Comparison of ENCODE assay signal across 8 mouse cellular contexts in the genomic region with DNA sequence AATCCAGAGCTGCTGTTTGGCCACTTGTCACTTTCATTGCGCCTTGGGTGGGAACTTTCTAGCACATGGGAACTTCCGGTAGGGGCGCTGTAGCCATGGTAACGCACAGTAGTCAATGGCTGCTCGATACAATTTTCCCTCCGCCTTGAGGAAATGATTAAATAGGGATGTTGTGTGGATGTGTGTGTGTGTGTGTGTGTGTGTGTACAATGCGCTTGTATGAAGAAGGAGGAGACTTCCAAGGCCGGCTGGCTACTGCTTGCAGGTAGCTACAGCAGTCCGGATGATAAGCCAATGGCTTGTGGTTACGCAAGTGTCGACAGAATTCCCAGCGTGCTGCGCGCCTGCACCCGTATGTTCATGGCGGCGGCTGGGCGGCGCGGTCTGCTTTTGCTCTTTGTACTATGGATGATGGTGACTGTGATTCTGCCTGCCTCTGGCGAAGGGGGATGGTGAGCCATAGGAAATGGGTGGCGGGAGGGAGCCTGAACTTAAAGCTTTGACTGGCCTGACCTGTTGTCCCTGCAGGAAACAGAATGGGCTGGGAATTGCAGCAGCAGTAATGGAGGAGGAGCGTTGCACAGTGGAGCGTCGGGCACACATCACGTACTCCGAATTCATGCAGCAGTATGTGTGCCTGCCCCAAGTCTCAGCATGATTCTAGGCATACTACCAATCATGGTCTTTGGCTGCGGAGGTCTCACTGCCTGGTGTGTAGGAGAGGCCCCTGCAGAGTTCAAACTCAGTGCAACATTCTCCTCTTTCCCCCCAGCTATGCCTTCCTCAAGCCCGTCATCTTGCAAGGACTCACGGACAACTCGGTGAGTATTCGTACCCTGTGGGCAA. TPM values are rescaled to one million over a fixed set of nuclear protein-coding genes. Genes with fewer than 3 reads are reported as not detected.
A peak's percentile ranks its signal among the peaks of the same experiment; 100 is the strongest.
DNase-seq lines count a peak whose midpoint lies in the region; ATAC-seq and TF ChIP-seq lines count a peak whose summit lies in the region.

Gene Jmjd8, plus strand, starts transcription at position 156 of the 846 bp plus-strand sequence.

- H3K27ac ChIP-seq in embryonic facial prominence, embryonic 13.5 days = peak within 1 kb of the TSS; percentile 92
- H3K27ac ChIP-seq in heart, adult 2 months = peak within 1 kb of the TSS; percentile 81
- peak within 1 kb of the TSS; percentile 72 for H3K27ac ChIP-seq in kidney, adult 2 months (ENCODE audit: insufficient read depth, low read depth, low read length)
- peak within 1 kb of the TSS; percentile 81 for H3K27ac ChIP-seq in limb, embryonic 14.5 days (replicated peaks; ENCODE audit: low read depth, low read length)
- H3K27ac ChIP-seq in midbrain, embryonic 16.5 days (ENCODE audit: low read length) = peak within 1 kb of the TSS; percentile 91

- peak within 1 kb of the TSS; percentile 81 for H3K4me2 ChIP-seq in embryonic facial prominence, embryonic 13.5 days
- peak within 1 kb of the TSS; percentile 79 for H3K4me2 ChIP-seq in limb, embryonic 14.5 days (replicated peaks; ENCODE audit: low read depth, low read length, severe bottlenecking)
- H3K4me2 ChIP-seq in midbrain, embryonic 16.5 days (ENCODE audit: low read length) = peak within 1 kb of the TSS; percentile 97

- H3K9me3 ChIP-seq in embryonic facial prominence, embryonic 13.5 days = no peaks in the 10 kb centered on the region
- no peaks in the 10 kb centered on the region for H3K9me3 ChIP-seq in limb, embryonic 14.5 days (ENCODE audit: control insufficient read depth, low read length)
- H3K9me3 ChIP-seq in midbrain, embryonic 16.5 days (replicated peaks; ENCODE audit: control insufficient read depth, low read length, poor library complexity, severe bottlenecking) = no peaks in the 10 kb centered on the region

- peak; percentile 68 for DNase-seq in 3T3-L1 (ENCODE audit: low read depth, low spot score)
- DNase-seq in adrenal gland, postnatal 4 days (ENCODE audit: low spot score in 2 of 2) = peak; percentile 50 to 61
- DNase-seq in heart, adult 2 months = peak; percentile 85 to 86
- DNase-seq in kidney, adult 2 months = peak; percentile 90
- DNase-seq in limb, embryonic 14.5 days (ENCODE audit: low spot score) = peak; percentile 87
- peak; percentile 69 to 74 for DNase-seq in spleen, postnatal 36 days (ENCODE audit: low spot score in 2 of 2)

- H3K9ac ChIP-seq in embryonic facial prominence, embryonic 13.5 days = peak within 1 kb of the TSS; percentile 81
- peak within 1 kb of the TSS; percentile 85 for H3K9ac ChIP-seq in heart, adult 2 months (ENCODE audit: low read depth, low read length)
- H3K9ac ChIP-seq in limb, embryonic 14.5 days (ENCODE audit: low read depth, low read length, severe bottlenecking) = peak within 1 kb of the TSS; percentile 73
- peak within 1 kb of the TSS; percentile 78 for H3K9ac ChIP-seq in midbrain, embryonic 16.5 days (ENCODE audit: low read depth, low read length)

- ATAC-seq in embryonic facial prominence, embryonic 13.5 days (ENCODE audit: insufficient number of reproducible peaks, insufficient read depth, low FRiP score, low TSS enrichment, low read depth) = no peak
- peak; percentile 54 for ATAC-seq in limb, embryonic 14.5 days (ENCODE audit: low FRiP score, low read depth)
- ATAC-seq in midbrain, embryonic 16.5 days = peak; percentile 61

- peak within 1 kb of the TSS; percentile 60 for H3K4me3 ChIP-seq in embryonic facial prominence, embryonic 13.5 days
- peak within 1 kb of the TSS; percentile 83 for H3K4me3 ChIP-seq in heart, adult 2 months
- peak within 1 kb of the TSS; percentile 67 for H3K4me3 ChIP-seq in kidney, adult 2 months (ENCODE audit: insufficient read depth, low read depth, low read length)
- peak within 1 kb of the TSS; percentile 67 for H3K4me3 ChIP-seq in limb, embryonic 14.5 days (replicated peaks; ENCODE audit: low read length)
- peak within 1 kb of the TSS; percentile 56 for H3K4me3 ChIP-seq in midbrain, embryonic 16.5 days (ENCODE audit: low read depth, low read length)

- WGBS in embryonic facial prominence, embryonic 13.5 days = under 1% methylated on average over 32 of the region's 32 CpGs
- under 1% methylated on average over 32 of the region's 32 CpGs for WGBS in heart, adult 2 months
- WGBS in kidney, adult 2 months = under 1% methylated on average over 32 of the region's 32 CpGs
- 2% methylated on average over 32 of the region's 32 CpGs for WGBS in limb, embryonic 14.5 days
- WGBS in midbrain, embryonic 16.5 days = under 1% methylated on average over 32 of the region's 32 CpGs

- H3K79me2 ChIP-seq in heart, adult 2 months (replicated peaks; ENCODE audit: control insufficient read depth, insufficient read depth, low read length) = no peaks in the 10 kb centered on the region; the same call in 1 of the 2 replicates

- peaks cover 67% of the 10 kb centered on the region for H3K4me1 ChIP-seq in embryonic facial prominence, embryonic 13.5 days
- peaks cover 16% of the 10 kb centered on the region for H3K4me1 ChIP-seq in heart, adult 2 months (ENCODE audit: control insufficient read depth, insufficient read depth, low read length)
- H3K4me1 ChIP-seq in kidney, adult 2 months (ENCODE audit: control insufficient read depth, insufficient read depth, low read length) = peaks cover 18% of the 10 kb centered on the region
- H3K4me1 ChIP-seq in limb, embryonic 14.5 days (ENCODE audit: control insufficient read depth, insufficient read depth, low read length) = peaks cover 36% of the 10 kb centered on the region
- H3K4me1 ChIP-seq in midbrain, embryonic 16.5 days (ENCODE audit: control insufficient read depth, insufficient read depth, low read length) = peaks cover 58% of the 10 kb centered on the region

- intact Hi-C loops in heart, adult 2 months (cut with DNase I) = no loop called here

- peak; percentile 58 for TF ChIP-seq CTCF in heart, adult 2 months (IDR thresholded peaks at IDR 0.05)
- peak; percentile 51 for TF ChIP-seq CTCF in kidney, adult 2 months (conservative IDR thresholded peaks at IDR 0.05; ENCODE audit: insufficient read depth, insufficient read length, low read depth, low read length)

- TF ChIP-seq POLR2A in heart, adult 2 months (IDR thresholded peaks at IDR 0.05; ENCODE audit: insufficient read depth, low read depth, low read length) = peak; percentile 84
- TF ChIP-seq POLR2A in kidney, adult 2 months (IDR thresholded peaks at IDR 0.05; ENCODE audit: low read depth, low read length) = peak; percentile 69
- TF ChIP-seq POLR2A in limb, embryonic 14.5 days (IDR thresholded peaks at IDR 0.05; ENCODE audit: borderline replicate concordance, extremely low read depth, insufficient read depth, insufficient read length) = peak; percentile 63; the same call in 1 of the 2 replicates

- TF ChIP-seq EP300 in heart, adult 2 months (IDR thresholded peaks at IDR 0.05; ENCODE audit: insufficient read depth, low read depth, low read length) = no peak

- H3K36me3 ChIP-seq in embryonic facial prominence, embryonic 13.5 days = peaks cover 55% of the 10 kb centered on the region
- no peaks in the 10 kb centered on the region; the same call in 1 of the 2 replicates for H3K36me3 ChIP-seq in heart, adult 2 months (ENCODE audit: control insufficient read depth, insufficient read depth, low read length)
- no peaks in the 10 kb centered on the region for H3K36me3 ChIP-seq in kidney, adult 2 months (ENCODE audit: control insufficient read depth, insufficient read depth, low read length)
- peaks cover 41% of the 10 kb centered on the region for H3K36me3 ChIP-seq in limb, embryonic 14.5 days (ENCODE audit: control insufficient read depth, insufficient read depth, low read length)
- peaks cover 25% of the 10 kb centered on the region for H3K36me3 ChIP-seq in midbrain, embryonic 16.5 days (ENCODE audit: control insufficient read depth, insufficient read depth, low read length)

- H3K27me3 ChIP-seq in embryonic facial prominence, embryonic 13.5 days = no peaks in the 10 kb centered on the region
- no peaks in the 10 kb centered on the region for H3K27me3 ChIP-seq in heart, adult 2 months (ENCODE audit: control insufficient read depth, insufficient read depth, low read length)
- no peaks in the 10 kb centered on the region for H3K27me3 ChIP-seq in kidney, adult 2 months (replicated peaks; ENCODE audit: control insufficient read depth, insufficient read depth, low read length)
- H3K27me3 ChIP-seq in limb, embryonic 14.5 days (ENCODE audit: control insufficient read depth, insufficient read depth, low read length) = no peaks in the 10 kb centered on the region
- no peaks in the 10 kb centered on the region for H3K27me3 ChIP-seq in midbrain, embryonic 16.5 days (ENCODE audit: control insufficient read depth, insufficient read depth, low read depth, low read length)

RNA-seq across cellular contexts. Expression of gene Jmjd8, which starts in this region (rescaled TPM):
- total RNA-seq in adrenal gland, postnatal 4 days (2021) = 10 to 100 TPM; 72.9 to 81.8 TPM
- polyA plus RNA-seq in embryonic facial prominence, embryonic 13.5 days (2015; fragmentation: Nextera tagmentation; extraction: Ambion mirVana) = 48.3 and 52.8 TPM in 2 replicates
- total RNA-seq in heart, adult 2 months (2021) = 10 to 100 TPM; 32.7 to 36.9 TPM
- polyA plus RNA-seq in heart, adult 2 months (2012; rRNA removed) = 47.2 and 48.9 TPM in 2 replicates
- 132 and 139 TPM in 2 replicates for polyA plus RNA-seq in kidney, adult 2 months (2012; rRNA removed)
- polyA plus RNA-seq in limb, embryonic 14.5 days (2012; rRNA removed) = 64.4 and 79.2 TPM in 2 replicates
- polyA plus RNA-seq in limb, embryonic 14.5 days (2014; fragmentation: Nextera tagmentation; extraction: Ambion mirVana) = 41.5 and 46.3 TPM in 2 replicates
- polyA plus RNA-seq in midbrain, embryonic 16.5 days (2015; fragmentation: Nextera tagmentation; extraction: Ambion mirVana) = 52.0 and 60.4 TPM in 2 replicates
